Mouse (Mus musculus) cerebellum, adult 2 months (tissue): ENCODE measurements around the gene Fgd6. TPM values are rescaled to one million over a fixed set of nuclear protein-coding genes. Genes with fewer than 3 reads are reported as not detected.

ENCODE experiments used
- DNase-seq, 2 experiments: peaks; one replicate each; pipeline ENCODE4 v3.0.0; 2021
- H3K27ac ChIP-seq: fragments of 200-500 bp; 2 replicates; pipeline ENCODE4 v1.5.1; 2012; ENCODE audit warnings: low read length, control low read depth, inconsistent platforms; ENCODE audit not compliant: insufficient read depth
- H3K27me3 ChIP-seq: fragments of 200-500 bp; 2 replicates; pipeline ENCODE4 v1.6.1; 2012; ENCODE audit warnings: inconsistent platforms, mild to moderate bottlenecking, low read length, moderate library complexity; ENCODE audit not compliant: control insufficient read depth, insufficient read depth
- H3K4me1 ChIP-seq: fragments of 200-500 bp; 2 replicates; pipeline ENCODE4 v1.6.1; 2011; ENCODE audit warnings: low read length; ENCODE audit not compliant: control insufficient read depth, insufficient read depth
- H3K4me3 ChIP-seq: fragments of 200-500 bp; replicated peaks from 2 replicates; pipeline ENCODE3; 2011; ENCODE audit warnings: mild to moderate bottlenecking, low read depth, low read length, control low read depth; ENCODE audit not compliant: insufficient read depth
- CTCF ChIP-seq: fragments of 200-500 bp; IDR thresholded peaks from 2 replicates; pipeline ENCODE4 v1.5.1; 2011; ENCODE audit warnings: low read depth, mild to moderate bottlenecking, control low read depth, low read length, moderate library complexity, borderline replicate concordance; ENCODE audit not compliant: insufficient read depth
- POLR2A ChIP-seq: fragments of 200-500 bp; IDR thresholded peaks from 2 replicates; pipeline ENCODE4 v1.6.1; 2011; ENCODE audit warnings: low read length, control low read depth, borderline replicate concordance; ENCODE audit not compliant: insufficient read depth
- WGBS: fragments of 180-500 bp; shearing (Covaris S2); methylation state at CpG from one replicate; pipeline ENCODE4 v1.1.7; 2018; 5-methylcytosine and 5-hydroxymethylcytosine counted together
- polyA plus RNA-seq: library from polyadenylated mRNA; depleted of rRNA; stranded (reverse); fragments of >200 nt; gene quantifications from 2 replicates; pipeline ENCODE4 v1.2.3, GENCODE M21; 2012

Fgd6 gene
- polyA plus RNA-seq, 1 experiment = 5.4 TPM

- Histone ChIP-seq H3K4me3 (no peak overlapping the region), H3K27me3 (no peaks in the 10 kb centered on the region), H3K27ac (no peak overlapping the region), H3K4me1 (no peaks in the 10 kb centered on the region)
- no peak for DNase-seq
- TF ChIP-seq CTCF (no peak), POLR2A (no peak)
- WGBS = 84% methylated on average over 4 of the region's 4 CpGs
These were observed 115.7 kb downstream of the Fgd6 start for GRCm38 (mm10) chr10:94151488-94151887.

- no peaks in the 10 kb centered on the region for H3K27me3 ChIP-seq
- TF ChIP-seq POLR2A = no peak
- TF ChIP-seq CTCF = no peak
- H3K4me3 ChIP-seq = no peak overlapping the region
- H3K27ac ChIP-seq = no peak overlapping the region
- DNase-seq = no peak
- no peaks in the 10 kb centered on the region for H3K4me1 ChIP-seq
These were observed 118.0 kb downstream of the Fgd6 start for GRCm38 (mm10) chr10:94153841-94154240.

- H3K4me1 ChIP-seq = no peaks in the 10 kb centered on the region
- H3K27me3 ChIP-seq = no peaks in the 10 kb centered on the region
- no peak for DNase-seq
- H3K27ac ChIP-seq = no peak overlapping the region
- no peak for TF ChIP-seq CTCF
- TF ChIP-seq POLR2A = no peak
- 93% methylated on average over 6 of the region's 6 CpGs for WGBS
- H3K4me3 ChIP-seq = no peak overlapping the region
These were observed 123.2 kb downstream of the Fgd6 start for GRCm38 (mm10) chr10:94158962-94159361.

GRCm38 (mm10) chr10:94159406-94159805 is 123.6 kb downstream of the Fgd6 start:
- H3K4me3 ChIP-seq = no peak overlapping the region
- H3K27ac ChIP-seq = no peak overlapping the region
- no peaks in the 10 kb centered on the region for H3K27me3 ChIP-seq
- WGBS = 94% methylated on average over 4 of the region's 4 CpGs
- H3K4me1 ChIP-seq = no peaks in the 10 kb centered on the region
- DNase-seq = no peak
- TF ChIP-seq POLR2A (no peak), CTCF (no peak)

- H3K4me1 ChIP-seq = no peaks in the 10 kb centered on the region
- H3K4me3 ChIP-seq = no peak overlapping the region
- no peaks in the 10 kb centered on the region for H3K27me3 ChIP-seq
- DNase-seq = no peak
- no peak overlapping the region for H3K27ac ChIP-seq
- 91% methylated on average over 5 of the region's 5 CpGs for WGBS
- TF ChIP-seq CTCF = no peak
- no peak for TF ChIP-seq POLR2A
These were observed 125.4 kb downstream of the Fgd6 start for GRCm38 (mm10) chr10:94161051-94161765.

GRCm38 (mm10) chr10:94162031-94162430 is 126.2 kb downstream of the Fgd6 start:
- no peak overlapping the region for H3K27ac ChIP-seq
- WGBS = 92% methylated on average over 7 of the region's 7 CpGs
- no peaks in the 10 kb centered on the region for H3K4me1 ChIP-seq
- no peak overlapping the region for H3K4me3 ChIP-seq
- DNase-seq = no peak
- TF ChIP-seq CTCF (no peak), POLR2A (no peak)
- no peaks in the 10 kb centered on the region for H3K27me3 ChIP-seq

- H3K27me3 ChIP-seq = no peaks in the 10 kb centered on the region
- H3K4me3 ChIP-seq = no peak overlapping the region
- WGBS = 82% methylated on average over 5 of the region's 5 CpGs
- no peak for TF ChIP-seq CTCF
- no peak for TF ChIP-seq POLR2A
- DNase-seq = no peak
- H3K27ac ChIP-seq = no peak overlapping the region
- no peaks in the 10 kb centered on the region for H3K4me1 ChIP-seq
These were observed 128.5 kb downstream of the Fgd6 start for GRCm38 (mm10) chr10:94164104-94164845.

GRCm38 (mm10) chr10:94165426-94165825 is 129.6 kb downstream of the Fgd6 start:
- Histone ChIP-seq H3K4me3 (no peak overlapping the region), H3K27me3 (no peaks in the 10 kb centered on the region), H3K4me1 (no peaks in the 10 kb centered on the region), H3K27ac (no peak overlapping the region)
- no peak for TF ChIP-seq CTCF
- no peak for TF ChIP-seq POLR2A
- 88% methylated on average over 16 of the region's 16 CpGs for WGBS
- DNase-seq = no peak
